Mouse (Mus musculus): ENCODE results near the gene Rbm15b.

- TF ChIP-seq POLR2A (IDR thresholded peaks at IDR 0.05; ENCODE audit: borderline replicate concordance, low read depth, low read length) (no peak), CTCF (IDR thresholded peaks at IDR 0.05; ENCODE audit: low read depth, low read length) (no peak)
Measured at GRCm38 (mm10) chr9:106883085-106883484, 4.1 kb downstream of the Rbm15b start.
